Mouse (Mus musculus) embryo, embryonic 11.5 days (tissue): Measurements from ENCODE around the gene Gm42791.

Source experiments
- DNase-seq: peaks from one replicate; pipeline ENCODE4 v3.0.0-alpha.2; 2012; ENCODE audit warnings: low read depth, low spot score

Gm42791 gene

DNA sequence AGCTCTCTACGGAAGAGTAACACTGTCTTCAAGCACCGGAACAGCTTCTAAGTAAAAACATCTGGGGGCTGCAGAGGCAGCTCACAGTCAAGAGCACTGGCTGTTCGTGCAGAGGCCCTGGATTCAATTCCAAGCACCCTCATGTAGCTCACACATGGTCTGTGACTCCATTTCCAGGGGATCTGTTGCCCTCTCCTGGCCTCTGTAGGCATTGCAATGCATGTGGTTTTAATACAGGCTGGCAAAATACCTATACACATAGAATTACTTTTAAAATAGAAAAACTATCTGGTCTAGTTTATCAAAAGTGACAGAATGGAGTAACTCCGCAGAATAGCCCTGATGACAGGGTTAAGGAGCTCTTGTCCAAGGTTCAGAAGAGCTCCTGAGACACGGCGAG, 115.7 kb downstream of the Gm42791 start:
- DNase-seq, result no peak

DNA sequence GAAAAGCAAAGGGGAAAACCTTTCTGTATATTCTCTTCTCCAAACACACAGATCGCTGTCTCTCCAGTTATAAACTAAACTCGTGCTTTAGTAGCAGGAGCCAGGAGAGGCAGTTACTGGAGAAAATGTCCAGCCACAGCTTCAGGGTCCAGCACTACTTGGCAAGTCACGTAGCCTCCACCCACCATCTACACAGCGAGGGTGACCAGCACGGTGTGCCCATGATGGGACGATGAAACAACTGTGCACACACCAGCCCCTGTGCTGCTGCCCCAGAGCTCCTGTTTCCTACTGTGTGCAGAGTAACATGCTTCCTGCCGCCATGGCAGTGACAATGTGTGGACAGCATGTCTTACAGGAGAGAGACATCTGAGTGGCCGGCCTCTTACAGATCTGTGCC, 121.8 kb downstream of the Gm42791 start:
- no peak for DNase-seq

DNA sequence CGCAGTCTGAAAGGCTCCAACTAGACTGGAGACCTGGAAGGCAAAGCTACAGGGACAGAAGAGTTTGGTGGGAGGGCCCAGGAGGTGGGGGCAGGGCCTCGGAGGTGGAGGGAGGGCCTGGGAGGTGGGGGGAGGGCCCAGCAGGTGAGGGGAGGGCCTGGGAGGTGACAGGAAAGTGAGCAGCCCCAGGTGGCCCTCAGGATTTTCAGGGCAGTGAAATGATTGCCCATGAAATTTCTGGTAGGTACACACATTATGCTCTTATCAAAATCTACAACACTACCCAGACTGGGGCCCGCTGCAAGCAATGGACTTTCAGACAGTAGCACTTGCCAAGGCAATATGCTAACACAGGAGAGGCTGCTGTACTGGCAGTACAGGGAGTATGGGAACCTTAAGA, 125.4 kb downstream of the Gm42791 start:
- no peak for DNase-seq

DNA sequence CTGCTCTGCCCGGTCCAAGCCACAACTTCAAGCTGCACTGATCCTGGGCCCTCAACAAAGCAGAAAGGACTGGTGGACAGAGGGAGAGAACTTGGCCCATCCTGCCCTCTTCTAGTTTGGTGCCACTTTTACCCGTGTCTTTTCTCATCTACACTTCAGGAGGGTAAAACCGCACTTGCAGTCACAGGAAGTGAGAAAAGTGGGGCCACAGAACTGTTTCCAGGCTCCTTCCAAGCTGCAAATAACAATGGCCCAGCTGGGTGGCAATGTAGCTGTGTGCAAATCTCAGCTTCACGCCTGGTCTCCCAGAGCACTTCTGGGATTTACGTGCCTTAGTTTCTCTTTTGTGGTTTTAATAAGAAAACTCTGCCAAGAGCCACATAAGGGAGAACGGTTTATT, 127.2 kb downstream of the Gm42791 start:
- no peak for DNase-seq

DNA sequence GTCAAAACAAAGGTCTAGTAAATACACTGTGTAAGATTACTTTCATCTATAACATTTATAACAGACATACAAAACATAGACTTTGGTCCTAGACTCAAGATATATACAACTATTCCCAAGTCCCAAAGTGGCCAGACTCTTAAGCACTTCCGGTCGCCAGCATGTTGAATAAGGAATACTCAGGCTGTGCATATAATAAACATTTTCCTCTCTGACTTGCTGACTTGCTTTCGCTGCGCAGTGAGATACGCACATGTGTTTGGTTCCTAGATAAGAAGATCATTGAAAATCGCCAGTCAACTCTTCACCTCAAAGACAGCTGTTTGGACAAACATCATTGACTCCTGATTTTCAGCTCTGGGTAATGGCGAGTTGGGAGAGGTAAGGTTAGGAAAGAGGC, 127.8 kb downstream of the Gm42791 start:
- no peak for DNase-seq

DNA sequence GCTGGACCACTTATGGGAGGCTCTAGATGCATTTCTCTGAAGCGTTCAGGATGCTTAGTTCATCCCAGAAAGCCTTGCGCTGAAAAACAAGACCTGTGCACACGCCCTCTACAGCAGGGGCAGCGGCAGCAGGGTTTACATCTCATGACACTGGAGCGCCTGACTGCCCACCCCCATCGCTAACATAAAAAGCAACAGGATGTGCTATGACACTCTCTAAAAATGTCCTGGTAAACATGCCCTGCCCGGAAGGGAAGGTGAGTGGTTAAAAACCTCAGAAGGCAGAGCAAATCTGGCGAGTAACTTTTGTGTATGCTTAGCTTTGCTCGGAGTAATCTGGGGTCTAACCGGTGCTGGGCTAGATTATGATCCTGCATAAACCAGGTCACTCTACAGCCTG, 128.4 kb downstream of the Gm42791 start:
- DNase-seq, result no peak

DNA sequence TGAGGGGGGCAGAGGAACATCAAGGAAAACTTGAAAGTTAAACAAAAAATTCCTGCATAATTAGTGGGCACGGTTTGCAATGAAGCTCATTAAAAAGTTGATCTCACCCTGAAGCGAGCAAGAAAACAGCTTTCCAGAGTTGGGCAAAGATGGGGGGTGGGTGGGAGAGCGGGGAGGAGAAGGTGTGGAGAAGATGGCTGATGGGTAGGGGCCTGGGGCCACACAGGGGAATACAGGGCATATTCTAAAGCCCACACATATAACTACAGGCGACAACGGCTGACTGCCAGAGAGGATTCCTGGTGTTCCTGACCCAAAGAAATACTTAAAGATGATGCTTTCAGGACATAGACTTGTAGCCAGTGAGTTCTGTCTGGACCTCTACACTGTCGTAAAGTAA, 131.5 kb downstream of the Gm42791 start:
- no peak for DNase-seq

DNA sequence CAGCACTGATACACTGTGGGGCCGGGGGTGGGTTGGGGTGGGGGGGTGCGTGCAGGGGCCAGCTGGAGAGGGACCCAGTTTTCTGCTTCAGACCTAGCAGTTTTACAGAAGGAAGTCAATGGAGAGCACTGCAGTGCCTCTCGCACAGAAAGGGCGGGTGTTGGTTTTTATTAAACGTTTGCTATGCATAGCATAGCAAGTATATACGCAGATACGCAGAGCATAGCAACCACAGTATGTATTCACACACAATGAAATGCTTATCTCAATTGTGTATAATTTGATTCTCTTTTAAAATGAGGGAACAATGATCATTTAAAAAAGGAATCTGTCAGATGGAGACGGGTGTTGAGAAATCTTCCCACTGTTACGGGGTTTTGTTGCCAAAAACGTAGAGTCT, 132.1 kb downstream of the Gm42791 start:
- DNase-seq, result no peak

DNA sequence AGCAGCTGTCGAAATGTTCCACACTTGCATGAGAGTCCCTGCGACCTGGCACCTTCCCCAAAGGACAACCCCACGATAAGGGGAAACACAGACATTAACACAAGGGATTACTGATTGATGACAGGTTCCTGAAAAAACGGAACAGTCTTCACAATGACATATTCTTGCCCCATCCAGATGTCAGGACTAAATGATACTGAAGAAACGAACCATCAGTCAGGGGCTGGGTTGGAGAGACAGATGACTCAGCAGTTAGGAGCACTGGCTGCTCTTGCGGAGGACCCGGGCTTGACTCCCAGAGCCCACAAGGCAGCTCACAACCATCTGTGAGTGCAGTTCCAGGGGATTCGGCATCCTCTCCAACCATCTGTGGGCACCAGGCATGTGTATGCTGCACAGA, 132.8 kb downstream of the Gm42791 start:
- DNase-seq, result no peak

DNA sequence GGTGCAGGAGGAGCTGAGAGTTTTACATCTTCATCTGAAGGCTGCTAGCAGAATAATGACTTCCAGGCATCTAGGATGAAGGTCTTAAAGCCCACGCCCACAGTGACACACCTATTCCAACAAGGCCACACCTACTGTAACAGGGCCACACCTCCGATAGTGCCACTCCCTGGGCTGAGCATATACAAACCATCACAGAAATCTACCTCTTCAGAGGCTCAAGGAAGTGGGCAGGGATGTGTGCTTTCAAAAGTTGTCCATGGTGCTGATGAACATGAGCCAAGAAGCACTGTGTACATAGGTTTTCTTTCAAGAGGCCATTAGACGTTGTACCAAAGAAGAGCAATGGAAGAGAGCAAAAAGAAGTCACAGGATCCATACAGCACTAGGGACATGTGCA, 137.4 kb downstream of the Gm42791 start:
- no peak for DNase-seq

DNA sequence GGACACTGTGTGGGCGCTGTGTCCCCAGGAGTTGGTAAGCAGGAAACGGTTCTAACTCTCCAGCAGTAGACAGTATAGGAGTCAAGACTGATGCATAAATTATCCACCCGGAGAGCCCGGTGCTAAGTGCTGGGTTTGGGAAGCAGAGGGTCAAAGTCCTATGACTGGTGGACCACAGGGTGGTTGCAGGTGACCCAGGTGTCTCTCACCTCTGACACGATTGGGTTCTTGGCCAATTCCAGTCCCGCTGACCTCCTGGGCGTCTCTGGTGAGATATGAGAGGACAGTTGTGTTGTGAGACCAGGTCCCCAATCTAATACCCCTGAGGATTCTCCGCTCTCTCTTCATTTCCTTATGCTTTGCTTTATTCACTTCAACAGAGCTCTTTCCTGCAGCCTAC, 139.9 kb downstream of the Gm42791 start:
- DNase-seq, result no peak

DNA sequence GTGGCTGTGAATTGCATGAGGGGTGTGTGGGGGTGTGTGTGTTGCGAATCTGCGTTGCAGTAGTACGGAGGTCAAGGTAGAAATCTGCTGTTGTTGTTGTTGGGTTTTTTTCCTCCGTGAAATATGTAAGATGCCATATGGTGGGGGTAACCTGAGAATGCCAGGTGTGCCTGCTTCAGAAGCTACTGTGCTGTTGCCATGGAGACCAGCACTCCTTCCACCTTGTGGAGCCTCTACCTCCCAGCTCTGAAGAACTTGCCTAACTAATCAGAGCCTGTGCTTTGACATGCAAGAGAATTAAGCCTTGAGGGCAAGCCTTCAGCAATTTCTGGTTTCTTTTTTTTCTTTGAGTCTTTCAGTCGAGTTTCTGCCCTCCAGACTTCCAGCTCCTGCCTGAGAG, 140.8 kb downstream of the Gm42791 start:
- no peak for DNase-seq

DNA sequence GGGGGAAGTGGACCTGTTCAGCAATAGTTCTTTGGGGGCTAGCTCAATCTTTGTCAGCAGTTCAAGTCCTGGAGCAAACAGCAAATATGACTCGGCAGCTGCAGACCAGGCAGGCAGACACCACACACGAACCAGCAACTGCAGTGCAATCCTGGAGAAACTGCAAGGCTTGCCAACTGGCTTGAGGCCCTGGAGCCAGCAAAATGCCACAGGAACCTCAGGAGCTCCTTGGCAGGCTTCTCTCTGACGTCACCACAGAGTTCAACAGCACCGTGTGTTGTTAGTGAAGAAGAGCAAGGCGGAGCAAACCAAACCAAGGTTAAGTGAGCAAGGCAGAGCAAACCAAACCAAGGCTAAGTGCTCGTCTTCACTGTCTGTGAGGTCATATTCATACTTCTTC, 145.4 kb downstream of the Gm42791 start:
- DNase-seq, result no peak

DNA sequence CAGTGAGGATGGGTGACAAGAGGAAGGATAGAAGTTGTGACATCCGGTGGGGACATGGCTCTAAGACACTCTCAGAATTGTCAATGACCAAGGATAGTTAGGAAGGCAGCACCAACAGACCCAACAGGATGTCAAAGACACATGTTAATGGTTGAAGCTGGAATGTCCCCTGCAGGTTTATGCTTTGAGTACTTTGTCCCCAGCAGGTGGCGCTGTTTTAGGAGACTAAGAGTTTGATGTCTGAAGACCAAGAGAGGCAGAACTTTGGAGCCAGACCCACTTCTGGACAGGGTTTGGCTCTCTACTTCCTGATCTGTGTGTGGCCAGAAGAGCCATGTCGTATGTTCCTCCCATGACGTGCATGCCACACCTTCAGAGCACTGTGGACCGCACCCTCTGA, 147.9 kb downstream of the Gm42791 start:
- DNase-seq, result no peak
